Mouse (Mus musculus): ENCODE data around the gene Olfr1329.
"Not testable (repeated sequence)": the region's sequence is repeated elsewhere in the genome, so short reads cannot be mapped to it uniquely, and the experiment has no call there.

Gene Olfr1329

GRCm38 (mm10) chr4:118917365-118917764, at the start of gene Olfr1329:
Gene Olfr1329 (minus strand): TSS chr4:118917465.
- not testable (repeated sequence) for DNase-seq (ENCODE audit: extremely low read depth, insufficient read length, low spot score)

GRCm38 (mm10) chr4:118961141-118961628, 43.9 kb upstream of the Olfr1329 start, which contains the start of gene Lao1:
Gene Lao1 (plus strand): TSS chr4:118961578.
- no peak for DNase-seq (ENCODE audit: extremely low read depth, insufficient read length, low spot score)

- no peak for DNase-seq (ENCODE audit: extremely low read depth, insufficient read length, low spot score)
Measured at GRCm38 (mm10) chr4:118958812-118959211, 41.5 kb upstream of the Olfr1329 start.

GRCm38 (mm10) chr4:118938512-118938911, 21.2 kb upstream of the Olfr1329 start, which contains the start of gene Olfr1328:
Gene Olfr1328 (minus strand): TSS chr4:118938612.
- DNase-seq (ENCODE audit: extremely low read depth, insufficient read length, low spot score) = no peak

GRCm38 (mm10) chr4:118931326-118931725, 14.1 kb upstream of the Olfr1329 start:
- not testable (repeated sequence) for DNase-seq (ENCODE audit: extremely low read depth, insufficient read length, low spot score)

- DNase-seq (ENCODE audit: extremely low read depth, insufficient read length, low spot score) = no peak
Measured at GRCm38 (mm10) chr4:118901981-118902380, 15.3 kb downstream of the Olfr1329 start.

- no peak for DNase-seq (ENCODE audit: extremely low read depth, insufficient read length, low spot score)
Measured at GRCm38 (mm10) chr4:118888297-118888696, 29.0 kb downstream of the Olfr1329 start, which contains the start of gene Olfr1330. Gene Olfr1330 (plus strand): TSS chr4:118888597.

- DNase-seq (ENCODE audit: extremely low read depth, insufficient read length, low spot score) = no peak
Measured at GRCm38 (mm10) chr4:118867566-118867965, 49.7 kb downstream of the Olfr1329 start.

Measured in 3134 (cell line).